Comparison of ENCODE assay signal across 8 mouse cellular contexts in the genomic region with DNA sequence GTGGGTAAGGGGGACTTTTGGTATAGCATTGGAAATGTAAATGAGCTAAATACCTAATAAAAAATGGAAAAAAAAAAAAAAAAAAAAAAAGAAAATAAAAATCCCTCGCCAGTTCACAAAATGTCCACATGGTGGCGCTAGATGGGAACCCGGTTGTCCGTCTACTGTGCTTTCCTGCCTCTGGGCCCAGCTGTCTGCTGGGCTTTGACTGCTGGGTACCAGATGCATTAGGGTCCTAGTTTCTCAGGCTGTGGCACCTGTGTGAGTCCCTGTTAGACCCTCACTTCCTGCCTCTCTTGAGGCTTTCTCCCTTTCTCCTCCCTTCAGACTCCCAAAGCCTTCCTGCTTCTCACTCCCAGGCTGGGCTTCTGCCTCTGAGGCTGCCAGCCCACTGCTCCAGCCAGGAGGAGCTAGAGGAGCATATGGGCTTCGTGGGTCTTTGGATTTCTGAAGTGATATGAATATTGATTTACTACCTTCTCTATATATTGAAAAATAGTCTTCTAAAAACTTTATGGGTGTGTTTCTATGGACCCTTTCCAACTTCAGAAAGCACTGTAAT.
DNase-seq lines count a peak whose midpoint lies in the region; ATAC-seq and TF ChIP-seq lines count a peak whose summit lies in the region.

No protein-coding gene starts in this region.

- no peak overlapping the region for H3K9ac ChIP-seq in limb, embryonic 14.5 days (ENCODE audit: low read depth, low read length, severe bottlenecking)

- no peaks in the 10 kb centered on the region for H3K27me3 ChIP-seq in limb, embryonic 14.5 days (ENCODE audit: control insufficient read depth, insufficient read depth, low read length)

- H3K4me3 ChIP-seq in left cerebral cortex, adult 2 months, result no peak overlapping the region
- H3K4me3 ChIP-seq in bone marrow macrophage, adult 2 months (ENCODE audit: insufficient read depth, low read length), result no peak overlapping the region
- no peak overlapping the region for H3K4me3 ChIP-seq in limb, embryonic 14.5 days (replicated peaks; ENCODE audit: low read length)

- no peak overlapping the region for H3K27ac ChIP-seq in left cerebral cortex, adult 2 months
- H3K27ac ChIP-seq in bone marrow macrophage, adult 2 months (ENCODE audit: insufficient read depth, low read depth, low read length), result no peak overlapping the region
- no peak overlapping the region for H3K27ac ChIP-seq in limb, embryonic 14.5 days (replicated peaks; ENCODE audit: low read depth, low read length)

- TF ChIP-seq POLR2A in bone marrow macrophage, adult 2 months (IDR thresholded peaks at IDR 0.05; ENCODE audit: borderline replicate concordance, low read depth, low read length), result no peak
- TF ChIP-seq POLR2A in limb, embryonic 14.5 days (IDR thresholded peaks at IDR 0.05; ENCODE audit: borderline replicate concordance, extremely low read depth, insufficient read depth, insufficient read length), result no peak

- no peaks in the 10 kb centered on the region for H3K9me3 ChIP-seq in limb, embryonic 14.5 days (ENCODE audit: control insufficient read depth, low read length)

- H3K36me3 ChIP-seq in limb, embryonic 14.5 days (ENCODE audit: control insufficient read depth, insufficient read depth, low read length), result no peaks in the 10 kb centered on the region

- ATAC-seq in limb, embryonic 14.5 days (ENCODE audit: low FRiP score, low read depth), result no peak

- DNase-seq in adrenal gland, adult (ENCODE audit: inconsistent age in 2 of 2, low spot score in 1 of 2), result peak; percentile 11 to 43
- DNase-seq in adrenal gland, postnatal 10 days, result no peak
- peak in 1 of 2 experiments; percentile 15 for DNase-seq in left cerebral cortex, adult 2 months (ENCODE audit: extremely low spot score in 1 of 2, low spot score in 2 of 2)
- no peak for DNase-seq in left cerebral cortex, adult 9 months (ENCODE audit: low spot score in 2 of 2)
- peak; percentile 35 for DNase-seq in limb, embryonic 14.5 days (ENCODE audit: low spot score)
- peak; percentile 70 for DNase-seq in thymus, postnatal 4 days
- no peak for DNase-seq in urinary bladder, postnatal 4 days (ENCODE audit: low spot score in 2 of 2)

- intact Hi-C loops in left cerebral cortex, adult 2 months (cut with DNase I), result no loop called here

- TF ChIP-seq CTCF in left cerebral cortex, adult 2 months (IDR thresholded peaks at IDR 0.05), result peak; percentile 47
- peak; percentile 85 for TF ChIP-seq CTCF in bone marrow macrophage, adult 2 months (IDR thresholded peaks at IDR 0.05; ENCODE audit: low read depth, low read length)

- H3K4me2 ChIP-seq in limb, embryonic 14.5 days (replicated peaks; ENCODE audit: low read depth, low read length, severe bottlenecking), result no peak overlapping the region

- no peaks in the 10 kb centered on the region for H3K4me1 ChIP-seq in bone marrow macrophage, adult 2 months (ENCODE audit: control insufficient read depth, insufficient read depth, low read length)
- peaks cover 12% of the 10 kb centered on the region; the same call in 1 of the 2 replicates for H3K4me1 ChIP-seq in limb, embryonic 14.5 days (ENCODE audit: control insufficient read depth, insufficient read depth, low read length)

- 9% methylated on average over 5 of the region's 5 CpGs for WGBS in limb, embryonic 14.5 days

Comparison
In these comparisons a context has a peak if more than half of its experiments do, and no peak if none do; other contexts are left out.
1. DNase-seq: peak in adrenal gland, adult (2 of 2), limb, embryonic 14.5 days (single experiment) and thymus, postnatal 4 days (single experiment); none in adrenal gland, postnatal 10 days (single experiment), left cerebral cortex, adult 9 months (0 of 2) and urinary bladder, postnatal 4 days (0 of 2).